Mouse (Mus musculus) bone marrow macrophage, adult 2 months (primary cell): Measurements from ENCODE around the gene Neurog3.

Experiments used
- CTCF ChIP-seq: IDR thresholded peaks from 2 replicates; pipeline ENCODE4 v1.5.1; 2012; ENCODE audit warnings: low read depth, mild to moderate bottlenecking, low read length, moderate library complexity
- POLR2A ChIP-seq: IDR thresholded peaks from 2 replicates; pipeline ENCODE4 v1.6.1; 2012; ENCODE audit warnings: mild to moderate bottlenecking, low read depth, low read length, borderline replicate concordance

GRCm38 (mm10) chr10:62179944-62180343 is 47.1 kb downstream of the Neurog3 start:
- TF ChIP-seq CTCF (no peak), POLR2A (no peak)
